Mouse (Mus musculus) left cerebral cortex, postnatal 36 days (tissue): Measurements from ENCODE around the gene Csnk1d. TPM values are rescaled to one million over a fixed set of nuclear protein-coding genes. Genes with fewer than 3 reads are reported as not detected.
A peak's percentile ranks its signal among the peaks of the same experiment; 100 is the strongest.

Source experiments
- DNase-seq, 2 experiments: peaks; one replicate each; pipeline ENCODE4 v3.0.0; 2021 to 2022; ENCODE audit warnings: low spot score in 2 of 2, mixed read lengths in 1 of 2
- intact Hi-C: fragments of 180-260 bp; cut with DNase I; formaldehyde crosslinking; loops from one replicate; pipeline ENCODE4 v1.15.1; 2025
- total RNA-seq, 2 experiments: library from RNA; stranded (reverse); gene quantifications; 2 replicates each; pipeline ENCODE4 v1.2.3; 2021

Csnk1d gene
- total RNA-seq: 100 to 1,000 TPM; 113 to 115 TPM

DNA sequence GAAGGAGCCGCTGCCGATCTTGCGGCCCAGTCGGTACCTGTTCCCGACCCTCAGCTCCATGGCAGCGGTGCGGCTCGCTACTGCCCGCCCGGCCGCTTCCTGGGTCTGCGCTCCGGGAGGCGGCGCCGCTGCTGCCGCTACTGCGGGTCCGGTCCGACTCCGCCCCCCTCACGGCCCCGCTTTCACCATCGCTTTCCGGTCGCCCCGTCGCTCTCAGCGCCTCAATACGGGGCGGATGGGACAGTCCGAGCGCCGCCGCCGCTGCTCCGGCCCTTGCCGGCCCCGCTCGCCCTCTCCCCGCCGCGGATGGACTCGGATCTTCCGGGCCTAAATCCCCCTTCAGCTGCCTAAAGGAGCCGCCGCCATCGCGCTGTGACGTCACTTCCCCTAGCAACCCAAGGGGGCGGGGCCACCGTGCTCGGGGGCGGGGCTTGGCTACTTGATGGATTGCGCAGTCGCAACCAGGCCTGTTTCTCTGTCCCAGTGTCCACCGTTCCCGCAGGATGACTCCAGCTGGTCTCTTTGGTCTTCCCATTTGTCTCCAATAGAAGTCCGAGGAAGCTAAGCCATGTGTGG lies at the start of gene Csnk1d:
Gene Csnk1d (minus strand): TSS at position 380 of the 576 bp plus-strand sequence.
- intact Hi-C loops: no loop called here
- peak; percentile 98 to 99 for DNase-seq

DNA sequence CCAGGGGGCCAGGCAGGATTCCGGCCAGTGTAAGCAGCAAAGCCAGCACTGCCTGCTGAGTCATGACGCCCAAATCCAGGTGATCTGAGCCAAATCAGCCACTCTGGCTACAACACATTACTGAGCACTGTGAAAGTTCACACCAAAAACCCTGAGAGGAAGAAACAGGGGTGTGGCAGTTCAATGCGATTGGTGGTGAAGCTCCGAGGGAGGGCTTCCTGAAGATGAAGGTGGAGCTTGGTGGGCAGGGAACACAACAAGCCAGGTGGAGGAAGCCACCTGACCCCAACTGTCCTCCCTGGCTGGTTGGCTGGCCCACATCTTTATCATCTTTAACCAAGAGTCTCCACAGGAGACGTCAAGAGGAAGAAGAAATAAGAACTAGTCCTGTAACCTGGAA lies 48.2 kb upstream of the Csnk1d start, which contains the start of gene Cd7:
Gene Cd7 (minus strand): TSS at position 117 of the 400 bp plus-strand sequence.
- intact Hi-C loops: no loop called here
- peak in 1 of 2 experiments; percentile 50 for DNase-seq

DNA sequence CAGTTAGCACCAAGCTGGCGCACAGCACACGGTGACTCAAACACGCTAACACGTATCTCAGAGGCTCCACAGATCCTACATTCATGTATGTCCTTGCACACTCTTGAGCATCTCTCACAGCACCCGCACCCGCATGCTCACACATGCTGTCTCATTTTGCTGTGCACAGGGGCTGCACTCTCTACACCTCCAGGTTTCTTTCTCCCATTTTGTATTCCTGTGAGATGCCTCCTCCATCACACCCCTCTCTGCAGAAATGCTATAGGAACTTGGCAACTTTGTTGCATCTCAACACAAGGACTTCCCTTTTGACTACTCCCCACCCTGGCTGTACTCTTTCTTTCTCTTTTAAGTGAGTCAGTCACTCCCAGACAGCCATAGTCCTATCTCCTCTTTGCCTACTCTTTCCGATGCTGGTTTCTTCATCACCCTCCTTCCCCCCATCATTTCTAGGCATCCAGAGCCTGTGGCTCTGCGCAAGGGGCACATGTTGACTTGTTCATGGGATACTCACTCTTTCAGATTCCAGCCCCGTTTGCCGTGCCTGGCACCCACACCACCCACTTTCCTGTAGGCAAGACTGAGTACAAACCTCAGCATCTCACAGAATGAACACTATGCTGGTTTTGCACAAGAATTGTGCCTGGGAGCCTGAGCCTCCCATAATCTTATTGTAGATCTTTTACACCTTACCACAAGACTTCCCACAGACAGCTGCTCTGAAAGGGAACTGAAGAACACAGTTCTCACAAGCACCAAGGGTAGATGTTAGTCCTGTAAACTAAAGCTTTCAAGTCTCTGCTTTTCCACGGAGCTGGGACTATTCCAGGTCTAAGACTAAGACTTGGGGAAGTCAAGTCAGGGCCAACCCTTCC lies 47.5 kb upstream of the Csnk1d start:
- intact Hi-C loops: no loop called here
- peak; percentile 38 to 61 for DNase-seq

- intact Hi-C loops: no loop called here
- DNase-seq: no peak
These were observed 42.0 kb upstream of the Csnk1d start for GRCm38 (mm10) chr11:121033118-121033517.

GRCm38 (mm10) chr11:121027259-121027658 lies 36.1 kb upstream of the Csnk1d start:
- intact Hi-C loops: loop anchor here (10.0 kb wide), 1 partner anchor 598 kb away; no protein-coding TSS in a partner anchor
- no peak for DNase-seq

DNA sequence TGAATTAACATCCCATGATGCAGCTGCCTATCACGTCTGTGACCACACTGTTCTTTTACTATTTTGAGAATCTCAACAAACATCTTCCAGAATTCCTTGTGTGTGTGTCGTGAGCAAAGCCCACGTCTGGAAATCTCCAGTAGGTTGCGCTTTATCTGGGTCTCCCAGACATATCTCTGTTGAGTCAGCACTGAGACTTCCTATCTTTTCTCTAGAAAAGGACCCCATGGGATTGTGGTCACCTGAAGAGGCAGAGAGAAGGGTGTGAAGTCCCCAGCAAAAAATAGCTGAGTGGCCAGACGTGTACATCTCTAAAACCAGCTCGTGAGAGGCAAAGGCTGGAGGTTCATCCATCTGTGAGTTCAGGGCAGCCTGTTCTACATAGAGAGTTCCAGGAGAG lies 33.0 kb upstream of the Csnk1d start:
- DNase-seq: peak in 1 of 2 experiments; percentile 28
- intact Hi-C loops: loop anchor here (10.0 kb wide), 1 partner anchor 601 kb away; no protein-coding TSS in a partner anchor

DNA sequence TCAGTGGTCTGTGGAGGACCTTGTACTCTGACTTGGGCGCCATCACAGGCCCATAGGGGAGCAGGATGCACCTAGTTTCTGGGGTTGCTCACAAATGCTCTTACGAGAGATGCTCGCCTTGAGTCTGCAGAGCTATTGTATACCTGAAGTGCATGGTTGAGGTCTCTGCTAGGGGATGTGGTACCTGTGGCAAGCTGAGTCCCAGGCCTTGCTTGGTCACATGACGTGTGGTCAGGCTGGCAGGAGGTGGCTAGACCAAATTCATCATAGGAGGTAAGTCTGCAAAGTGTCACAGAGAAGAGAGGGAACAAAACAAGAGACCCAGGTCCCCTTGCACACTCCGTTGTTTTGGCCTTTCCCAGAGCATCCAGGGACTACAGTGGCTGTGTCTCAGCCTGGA lies 28.4 kb upstream of the Csnk1d start:
- DNase-seq: no peak
- intact Hi-C loops: loop anchor here (5.0 kb wide), 2 partner anchors 33 to 183 kb away; partner anchors contain the start of genes Hexdc and Ogfod3

DNA sequence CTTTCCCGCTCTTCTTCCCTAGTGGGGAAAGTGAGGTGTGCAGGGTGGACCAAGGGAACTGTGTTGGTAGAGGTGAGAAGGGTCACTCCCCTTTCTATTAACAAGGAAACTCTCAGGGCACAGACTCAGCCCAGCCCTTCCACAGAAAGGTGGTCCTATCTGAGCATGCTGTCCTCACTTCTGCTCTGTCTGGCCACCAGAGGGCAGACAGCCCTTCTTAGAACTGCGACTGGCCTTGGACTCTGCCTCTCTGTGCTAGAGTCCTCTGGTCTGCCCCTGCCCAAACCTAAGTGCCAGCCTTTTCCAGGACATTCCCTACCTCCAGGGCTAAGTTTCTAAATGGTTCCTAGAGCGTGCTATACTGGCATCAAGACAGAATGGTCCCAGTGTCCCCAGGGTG lies 26.6 kb upstream of the Csnk1d start:
- intact Hi-C loops: loop anchor here (2.0 to 5.0 kb wide), 3 partner anchors 23 to 185 kb away; partner anchors contain the start of genes Hexdc and Ogfod3
- peak; percentile 37 to 49 for DNase-seq

DNA sequence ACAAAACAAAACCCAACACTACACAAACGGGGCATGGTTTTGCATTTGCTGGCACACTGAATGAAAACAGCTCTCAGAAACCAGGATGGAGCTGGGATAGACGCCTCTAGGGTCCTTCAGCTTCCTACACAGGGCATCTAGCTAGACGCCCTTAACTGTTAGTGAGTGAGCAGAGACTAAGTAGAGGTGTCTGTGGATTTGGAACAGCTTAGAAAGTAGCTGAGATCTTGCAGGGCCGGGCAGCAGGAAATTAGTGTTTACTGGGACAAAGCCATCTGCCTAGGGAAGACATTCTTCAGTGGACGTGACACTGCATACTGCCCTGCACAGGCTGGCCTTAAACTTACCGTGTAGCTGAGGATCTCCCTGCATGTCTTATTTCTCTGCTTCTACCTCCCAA lies 24.3 kb upstream of the Csnk1d start:
- DNase-seq: no peak

DNA sequence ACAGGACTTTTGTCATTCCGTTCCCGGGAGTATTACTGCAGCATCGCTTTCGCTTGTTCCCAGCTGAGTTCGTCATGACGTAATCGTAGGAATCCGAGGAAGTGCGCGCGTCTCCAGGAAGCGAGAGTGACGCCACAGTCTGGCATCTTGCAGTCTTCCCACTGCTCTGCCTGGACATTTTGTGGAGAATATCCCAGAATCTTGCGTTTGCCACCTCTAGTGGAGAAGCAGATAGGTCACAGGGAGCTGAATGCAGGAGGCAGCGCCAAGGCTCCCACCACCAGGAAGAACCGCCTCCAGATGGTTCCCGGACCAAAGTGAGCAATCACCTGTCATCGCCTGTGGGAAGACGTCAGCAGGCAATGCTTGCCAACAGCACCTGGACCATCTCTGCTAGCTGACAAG lies 23.8 kb upstream of the Csnk1d start:
- peak; percentile 61 to 77 for DNase-seq
- intact Hi-C loops: loop anchor here (5.0 kb wide), 2 partner anchors 37 to 187 kb away; partner anchors contain the start of genes Hexdc and Ogfod3

More for the DNA sequence above, 24.3 kb upstream of the Csnk1d start:
- intact Hi-C loops: loop anchor here (5.0 kb wide), 2 partner anchors 37 to 187 kb away; partner anchors contain the start of genes Hexdc and Ogfod3

DNA sequence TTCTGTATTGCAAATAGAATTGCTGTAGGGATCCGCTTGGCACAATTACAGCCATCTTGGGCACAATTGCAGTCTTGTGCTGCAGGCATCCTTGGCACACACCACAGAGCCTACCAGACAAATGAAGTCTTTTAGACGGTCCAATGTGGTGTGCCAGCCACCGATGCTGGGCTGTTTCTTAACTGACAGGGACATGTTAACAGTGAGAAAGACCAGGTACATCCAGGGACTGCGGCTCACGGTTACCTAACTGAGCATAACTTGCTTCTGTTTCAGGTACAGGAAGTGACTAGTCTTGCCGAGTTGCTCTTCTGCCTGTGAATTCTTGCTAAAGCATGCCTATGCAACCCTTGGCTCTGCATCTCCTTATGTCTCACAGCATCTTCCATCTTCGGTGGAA lies 22.5 kb upstream of the Csnk1d start:
- intact Hi-C loops: no loop called here
- DNase-seq: no peak

- intact Hi-C loops: no loop called here
- no peak for DNase-seq
These were observed 19.1 kb upstream of the Csnk1d start for GRCm38 (mm10) chr11:121010044-121010755.

- no peak for DNase-seq
- intact Hi-C loops: no loop called here
These were observed 15.1 kb upstream of the Csnk1d start for GRCm38 (mm10) chr11:121006184-121006583.

GRCm38 (mm10) chr11:121004281-121004680 lies 13.2 kb upstream of the Csnk1d start:
- intact Hi-C loops: no loop called here
- no peak for DNase-seq

DNA sequence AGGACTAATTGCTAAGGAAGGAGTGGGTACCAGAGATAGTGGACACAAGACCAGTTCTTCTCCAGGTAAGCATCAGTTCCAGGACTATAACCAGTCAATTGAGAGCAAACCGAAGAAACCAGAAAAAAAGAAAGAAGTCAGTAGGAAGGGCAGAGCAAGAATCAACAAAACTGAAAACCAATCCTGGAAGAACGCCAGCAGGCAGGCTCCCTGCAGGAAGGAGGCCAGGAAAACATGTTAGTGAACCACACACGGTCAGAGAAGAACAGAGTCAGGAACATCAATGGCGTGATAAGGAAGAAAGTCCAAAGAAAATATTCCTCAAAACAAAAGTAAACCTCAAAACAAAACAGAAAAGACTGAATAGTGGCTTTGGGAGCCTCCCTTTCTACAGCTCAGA lies 10.8 kb upstream of the Csnk1d start:
- intact Hi-C loops: no loop called here
- DNase-seq: no peak

GRCm38 (mm10) chr11:120994741-120995140 lies 3.6 kb upstream of the Csnk1d start:
- DNase-seq: no peak
- intact Hi-C loops: no loop called here

DNA sequence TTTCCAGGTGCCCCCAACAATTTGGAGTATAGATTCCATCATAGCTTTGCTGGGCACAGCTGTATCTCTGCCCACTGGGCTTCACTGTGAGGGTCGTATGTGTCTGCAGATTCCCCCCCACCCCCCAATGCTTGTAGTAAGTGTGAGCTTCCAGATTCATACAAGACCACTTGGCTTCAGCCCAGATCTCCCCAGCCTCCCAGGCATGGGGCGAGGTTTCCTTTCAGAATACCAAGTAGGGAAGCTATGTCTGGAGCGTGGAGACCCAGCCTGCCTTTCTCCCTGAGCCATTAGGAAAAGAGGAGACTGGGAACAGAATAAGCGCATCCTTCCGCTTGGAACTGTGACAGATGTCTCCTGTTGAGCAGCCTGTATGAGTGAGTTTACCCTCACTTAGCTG lies 2.5 kb upstream of the Csnk1d start:
- intact Hi-C loops: no loop called here
- DNase-seq: no peak

- intact Hi-C loops: no loop called here
- DNase-seq: no peak
These were observed 1.9 kb upstream of the Csnk1d start for GRCm38 (mm10) chr11:120993080-120993479.

- DNase-seq: no peak
- intact Hi-C loops: no loop called here
These were observed 661 bp upstream of the Csnk1d start for GRCm38 (mm10) chr11:120991791-120992190.
